Mouse (Mus musculus) liver, embryonic 15.5 days (tissue): ENCODE measurements at regions not wholly inside any gene's neighbourhood (a gene's known extent, or its start where the extent isn't known, plus 50 kb on each side); places are given as distances from the start of the nearest gene placed in this dataset.
"Not testable (repeated sequence)": the region's sequence is repeated elsewhere in the genome, so short reads cannot be mapped to it uniquely, and the experiment has no call there.

Source experiments
- ATAC-seq: fragments of 200-750 bp; cut with Nextera tagmentation; 2 replicates; pipeline ENCODE4 v1.8.0; 2017; ENCODE audit warnings: moderate number of reproducible peaks, mild to moderate bottlenecking, moderate library complexity; ENCODE audit not compliant: insufficient read depth
- H3K27ac ChIP-seq: fragments of 300-500 bp; sonication (generic); replicated peaks from 2 replicates; pipeline ENCODE4 v1.5.1; 2015; ENCODE audit warnings: mild to moderate bottlenecking, inconsistent platforms
- H3K27me3 ChIP-seq: fragments of 300-500 bp; sonication (generic); 2 replicates; pipeline ENCODE4 v1.6.1; 2015; ENCODE audit warnings: mild to moderate bottlenecking, inconsistent platforms
- H3K36me3 ChIP-seq: fragments of 300-500 bp; sonication (generic); replicated peaks from 2 replicates; pipeline ENCODE4 v1.6.1; 2015; ENCODE audit warnings: moderate library complexity, mild to moderate bottlenecking, inconsistent platforms
- H3K4me1 ChIP-seq: fragments of 300-500 bp; sonication (generic); replicated peaks from 2 replicates; pipeline ENCODE4 v1.6.1; 2015; ENCODE audit warnings: inconsistent platforms
- H3K4me2 ChIP-seq: fragments of 300-500 bp; sonication (generic); 2 replicates; pipeline ENCODE4 v1.6.1; 2015; ENCODE audit warnings: moderate library complexity, mild to moderate bottlenecking, inconsistent platforms
- H3K4me3 ChIP-seq: fragments of 300-500 bp; sonication (generic); replicated peaks from 2 replicates; pipeline ENCODE4 v1.5.1; 2015; ENCODE audit warnings: mild to moderate bottlenecking, inconsistent platforms
- H3K9ac ChIP-seq: fragments of 300-500 bp; sonication (generic); 2 replicates; pipeline ENCODE4 v1.6.1; 2015; ENCODE audit warnings: moderate library complexity, mild to moderate bottlenecking, inconsistent platforms
- H3K9me3 ChIP-seq: fragments of 300-500 bp; sonication (generic); replicated peaks from 2 replicates; pipeline ENCODE4 v1.6.1; 2016; ENCODE audit warnings: inconsistent platforms
- WGBS: fragments of 180-500 bp; shearing (Covaris S2); methylation state at CpG from one replicate; pipeline ENCODE4 v1.1.7; 2015; ENCODE audit warnings: mixed read lengths; ENCODE audit not compliant: insufficient replicate concordance; 5-methylcytosine and 5-hydroxymethylcytosine counted together

- Histone ChIP-seq H3K4me3 (no peak overlapping the region), H3K27ac (no peak overlapping the region), H3K9me3 (no peaks in the 10 kb centered on the region), H3K27me3 (no peaks in the 10 kb centered on the region), H3K4me2 (peak overlapping the region; percentile 10; the same call in 1 of the 2 replicates), H3K9ac (no peak overlapping the region), H3K36me3 (no peaks in the 10 kb centered on the region), H3K4me1 (no peaks in the 10 kb centered on the region)
- ATAC-seq = no peak
- 9% methylated on average over 16 of the region's 16 CpGs for WGBS
Observed at GRCm38 (mm10) chr5:149852516-149852915, 166.0 kb upstream of the Rxfp2 start.

GRCm38 (mm10) chr5:149856101-149856500, 162.4 kb upstream of the Rxfp2 start:
- Histone ChIP-seq H3K4me1 (no peaks in the 10 kb centered on the region), H3K36me3 (no peaks in the 10 kb centered on the region), H3K27me3 (no peaks in the 10 kb centered on the region), H3K4me3 (no peak overlapping the region), H3K4me2 (no peak overlapping the region), H3K9ac (no peak overlapping the region), H3K9me3 (no peaks in the 10 kb centered on the region), H3K27ac (no peak overlapping the region)
- no peak for ATAC-seq
- 85% methylated on average over 1 of the region's 1 CpGs for WGBS

- no peaks in the 10 kb centered on the region for H3K27me3 ChIP-seq
- no peaks in the 10 kb centered on the region for H3K4me1 ChIP-seq
- no peaks in the 10 kb centered on the region for H3K9me3 ChIP-seq
- no peak overlapping the region for H3K27ac ChIP-seq
- WGBS = 13% methylated on average over 1 of the region's 1 CpGs
- H3K4me3 ChIP-seq = no peak overlapping the region
- no peak overlapping the region for H3K4me2 ChIP-seq
- no peaks in the 10 kb centered on the region for H3K36me3 ChIP-seq
- no peak for ATAC-seq
- H3K9ac ChIP-seq = no peak overlapping the region
Observed at GRCm38 (mm10) chr5:149857019-149857418, 161.5 kb upstream of the Rxfp2 start.

- H3K9me3 ChIP-seq = no peaks in the 10 kb centered on the region
- no peak overlapping the region for H3K27ac ChIP-seq
- WGBS = 49% methylated on average over 4 of the region's 4 CpGs
- no peaks in the 10 kb centered on the region for H3K27me3 ChIP-seq
- ATAC-seq = no peak
- H3K4me1 ChIP-seq = no peaks in the 10 kb centered on the region
- no peak overlapping the region for H3K4me3 ChIP-seq
- H3K9ac ChIP-seq = no peak overlapping the region
- H3K36me3 ChIP-seq = no peaks in the 10 kb centered on the region
- no peak overlapping the region for H3K4me2 ChIP-seq
Observed at GRCm38 (mm10) chr5:149861489-149861962, 156.9 kb upstream of the Rxfp2 start.

GRCm38 (mm10) chr5:149867926-149868325, 150.5 kb upstream of the Rxfp2 start:
- Histone ChIP-seq H3K9me3 (no peaks in the 10 kb centered on the region), H3K36me3 (no peaks in the 10 kb centered on the region), H3K9ac (no peak overlapping the region), H3K4me1 (no peaks in the 10 kb centered on the region), H3K4me2 (no peak overlapping the region), H3K27me3 (no peaks in the 10 kb centered on the region), H3K27ac (no peak overlapping the region), H3K4me3 (no peak overlapping the region)
- WGBS = 69% methylated on average over 7 of the region's 7 CpGs
- ATAC-seq = no peak

GRCm38 (mm10) chr5:149869441-149869840, 149.0 kb upstream of the Rxfp2 start:
- Histone ChIP-seq H3K4me3 (no peak overlapping the region), H3K36me3 (no peaks in the 10 kb centered on the region), H3K4me1 (no peaks in the 10 kb centered on the region), H3K27ac (no peak overlapping the region), H3K4me2 (no peak overlapping the region), H3K27me3 (no peaks in the 10 kb centered on the region), H3K9ac (no peak overlapping the region), H3K9me3 (no peaks in the 10 kb centered on the region)
- ATAC-seq = no peak
- WGBS = 67% methylated on average over 5 of the region's 5 CpGs

- no peak for ATAC-seq
- H3K27ac ChIP-seq = no peak overlapping the region
- no peak overlapping the region for H3K9ac ChIP-seq
- H3K27me3 ChIP-seq = no peaks in the 10 kb centered on the region
- no peak overlapping the region for H3K4me2 ChIP-seq
- H3K9me3 ChIP-seq = no peaks in the 10 kb centered on the region
- H3K4me1 ChIP-seq = no peaks in the 10 kb centered on the region
- H3K36me3 ChIP-seq = no peaks in the 10 kb centered on the region
- 47% methylated on average over 2 of the region's 2 CpGs for WGBS
- H3K4me3 ChIP-seq = no peak overlapping the region
Observed at GRCm38 (mm10) chr5:149870596-149870995, 147.9 kb upstream of the Rxfp2 start.

- H3K4me3 ChIP-seq = no peak overlapping the region
- H3K36me3 ChIP-seq = no peaks in the 10 kb centered on the region
- no peaks in the 10 kb centered on the region for H3K4me1 ChIP-seq
- H3K9me3 ChIP-seq = no peaks in the 10 kb centered on the region
- H3K27ac ChIP-seq = no peak overlapping the region
- ATAC-seq = no peak
- no peaks in the 10 kb centered on the region for H3K27me3 ChIP-seq
- no peak overlapping the region for H3K9ac ChIP-seq
- no peak overlapping the region for H3K4me2 ChIP-seq
- WGBS = 15% methylated on average over 2 of the region's 2 CpGs
Observed at GRCm38 (mm10) chr5:149871521-149871920, 147.0 kb upstream of the Rxfp2 start.

GRCm38 (mm10) chr5:149873482-149874002, 144.9 kb upstream of the Rxfp2 start:
- no peak for ATAC-seq
- Histone ChIP-seq H3K4me1 (no peaks in the 10 kb centered on the region), H3K9ac (no peak overlapping the region), H3K27ac (no peak overlapping the region), H3K36me3 (no peaks in the 10 kb centered on the region), H3K4me3 (no peak overlapping the region), H3K9me3 (no peaks in the 10 kb centered on the region), H3K4me2 (no peak overlapping the region), H3K27me3 (no peaks in the 10 kb centered on the region)
- WGBS = 42% methylated on average over 9 of the region's 9 CpGs

- no peak for ATAC-seq
- Histone ChIP-seq H3K9ac (no peak overlapping the region), H3K36me3 (no peaks in the 10 kb centered on the region), H3K27ac (no peak overlapping the region), H3K9me3 (no peaks in the 10 kb centered on the region), H3K4me3 (no peak overlapping the region), H3K4me1 (no peaks in the 10 kb centered on the region), H3K27me3 (no peaks in the 10 kb centered on the region), H3K4me2 (no peak overlapping the region)
- 51% methylated on average over 2 of the region's 2 CpGs for WGBS
Observed at GRCm38 (mm10) chr5:149874342-149874741, 144.1 kb upstream of the Rxfp2 start.

- not testable (repeated sequence) for H3K27me3 ChIP-seq, H3K9me3 ChIP-seq, H3K4me3 ChIP-seq, ATAC-seq, H3K4me1 ChIP-seq, H3K27ac ChIP-seq, H3K9ac ChIP-seq, H3K36me3 ChIP-seq, H3K4me2 ChIP-seq
Observed at GRCm38 (mm10) chr5:149892453-149892852, 126.0 kb upstream of the Rxfp2 start.

- Histone ChIP-seq H3K4me2 (no peak overlapping the region), H3K27me3 (no peaks in the 10 kb centered on the region), H3K36me3 (no peaks in the 10 kb centered on the region), H3K9ac (no peak overlapping the region), H3K27ac (no peak overlapping the region), H3K9me3 (no peaks in the 10 kb centered on the region), H3K4me1 (no peaks in the 10 kb centered on the region), H3K4me3 (no peak overlapping the region)
- WGBS = 44% methylated on average over 3 of the region's 3 CpGs
- no peak for ATAC-seq
Observed at GRCm38 (mm10) chr5:149906927-149907326, 111.5 kb upstream of the Rxfp2 start.
